Mouse (Mus musculus): ENCODE measurements at regions not wholly inside any gene's neighbourhood (a gene's known extent, or its start where the extent isn't known, plus 50 kb on each side); places are given as distances from the start of the nearest gene placed in this dataset.
"Not testable (repeated sequence)": the region's sequence is repeated elsewhere in the genome, so short reads cannot be mapped to it uniquely, and the experiment has no call there.

DNA sequence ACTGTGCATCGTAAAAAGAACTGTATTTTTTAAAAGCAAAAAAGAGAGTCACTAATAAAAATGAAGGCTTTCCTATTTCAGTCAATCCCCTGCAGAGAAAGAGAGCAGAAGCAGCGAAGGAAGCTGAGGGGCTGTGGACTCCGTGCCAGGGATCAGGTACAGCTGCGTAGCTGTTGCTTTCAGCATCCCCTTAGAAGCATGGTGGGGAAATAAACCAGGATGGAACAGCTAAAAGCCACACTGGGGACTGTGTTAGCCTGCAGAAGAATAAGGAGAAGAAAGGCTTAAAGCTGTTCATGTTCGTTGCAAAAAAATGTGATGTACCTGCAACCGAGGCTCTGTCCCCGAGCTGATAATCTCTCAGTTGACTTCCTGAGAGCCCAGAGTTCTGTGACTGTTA lies 1302.6 kb upstream of the Sel1l start:
- no peak for DNase-seq (ENCODE audit: low spot score in 2 of 2)

DNA sequence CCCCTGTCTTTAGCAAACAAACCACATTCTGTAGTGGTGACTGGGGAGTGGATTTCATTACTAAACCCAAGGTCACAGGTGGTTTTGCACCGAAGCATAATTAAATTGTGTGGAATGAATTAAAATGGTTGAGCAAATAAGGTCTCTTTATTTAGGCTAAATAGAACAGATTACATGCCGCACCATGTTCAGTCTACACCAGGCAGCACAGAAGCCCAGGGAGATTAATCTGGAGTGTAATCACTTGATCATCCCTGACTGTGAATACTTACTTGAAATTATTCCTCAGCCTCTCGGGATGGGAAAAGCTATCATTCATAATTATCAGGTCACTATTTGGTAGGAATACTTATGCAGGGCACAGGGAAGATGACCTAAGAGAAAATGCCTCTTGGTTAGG lies 1293.3 kb upstream of the Sel1l start:
- DNase-seq (ENCODE audit: low spot score in 2 of 2): no peak

DNA sequence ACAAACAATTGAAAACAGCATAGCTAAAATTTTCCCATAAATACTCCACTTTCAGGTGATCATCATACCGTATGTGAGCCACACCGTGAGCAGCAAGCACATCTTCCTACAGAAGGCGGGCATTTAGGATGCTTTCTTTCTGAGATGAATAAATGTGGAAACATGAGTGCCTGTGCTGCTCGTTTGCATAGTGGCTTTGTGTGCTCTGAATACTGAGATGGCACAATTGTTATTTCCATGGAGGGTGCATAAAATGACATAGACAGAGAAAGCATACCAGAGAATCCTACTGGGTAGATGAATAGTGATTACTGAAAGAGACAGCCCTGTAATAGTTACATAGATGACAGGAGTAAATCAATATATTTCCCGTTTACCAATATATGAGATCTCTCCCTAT lies 1287.4 kb upstream of the Sel1l start:
- no peak for DNase-seq (ENCODE audit: low spot score in 2 of 2)

DNA sequence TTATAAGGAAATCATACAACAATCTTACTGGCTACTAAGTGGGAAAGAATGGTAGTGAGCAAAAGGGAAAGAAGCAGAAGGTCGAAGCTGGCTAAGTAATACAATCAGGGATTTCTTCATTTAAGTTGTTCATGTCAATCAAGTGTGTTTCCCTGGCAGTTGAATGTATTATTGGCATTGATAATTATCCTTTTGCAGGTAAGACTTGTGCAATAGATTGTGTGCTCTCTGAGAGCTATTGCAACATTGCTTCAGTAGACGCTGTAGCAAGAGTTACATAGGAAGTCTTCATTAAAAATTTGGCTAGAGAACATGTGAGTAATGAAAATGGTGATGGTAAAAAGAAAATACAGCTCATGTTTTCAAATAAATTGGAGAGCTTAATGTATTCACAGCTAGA lies 1273.3 kb upstream of the Sel1l start:
- DNase-seq (ENCODE audit: low spot score in 2 of 2): no peak

DNA sequence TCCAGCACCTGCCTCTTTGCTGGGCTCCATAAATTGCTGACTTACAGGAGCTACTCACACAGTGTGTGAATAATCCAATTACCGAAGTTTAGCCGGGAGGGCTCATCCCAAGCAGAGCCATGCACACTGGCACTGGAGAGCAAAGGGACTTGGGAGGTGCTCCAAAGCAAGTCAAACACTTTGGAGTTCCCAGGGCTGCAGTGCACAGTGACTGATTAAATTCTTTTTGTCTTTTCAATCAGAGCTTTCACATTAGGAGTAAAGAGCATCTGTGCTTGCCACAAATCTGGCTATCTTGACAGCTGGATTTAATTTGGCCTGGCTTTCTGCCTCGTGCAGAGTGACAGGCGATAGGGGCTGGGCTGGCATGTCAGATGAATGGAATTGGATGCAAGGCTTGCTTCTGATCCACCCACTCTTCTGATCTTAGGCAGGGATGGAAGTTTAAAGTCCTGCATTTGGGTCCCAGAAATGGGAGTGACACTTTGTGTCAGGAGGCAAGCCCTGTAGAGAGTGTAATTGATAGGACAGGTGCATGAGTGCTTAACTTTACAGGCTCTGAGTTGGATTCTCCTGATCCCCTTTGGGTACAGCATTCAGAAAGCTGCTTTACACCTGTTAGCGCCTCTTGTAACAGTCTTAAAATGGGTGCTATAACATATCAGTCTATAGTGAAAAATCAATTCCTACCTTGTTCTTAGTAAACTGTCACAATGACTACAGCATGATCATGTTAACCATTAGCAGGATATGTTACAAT lies 1239.3 kb upstream of the Sel1l start:
- DNase-seq (ENCODE audit: low spot score in 2 of 2): no peak

DNA sequence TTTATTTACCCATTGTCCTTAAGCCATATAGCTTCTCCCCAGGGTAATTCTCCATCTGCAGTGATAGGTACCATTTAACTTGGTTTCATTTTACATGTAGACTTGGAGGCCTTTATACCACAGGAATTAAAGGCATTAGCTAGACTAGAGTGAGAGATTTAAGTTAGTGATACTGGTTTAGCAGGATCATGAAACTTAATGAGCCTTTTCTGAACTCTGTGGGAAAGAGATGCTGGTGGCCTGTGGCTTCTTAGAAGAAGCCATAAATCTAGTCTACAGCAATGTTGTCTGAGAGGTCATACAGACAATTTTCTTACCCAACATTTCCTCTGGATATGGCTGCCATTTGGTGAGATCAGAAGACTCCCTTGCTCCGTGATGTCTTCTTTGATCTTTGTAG lies 1214.9 kb upstream of the Sel1l start:
- DNase-seq (ENCODE audit: low spot score in 2 of 2): no peak

DNA sequence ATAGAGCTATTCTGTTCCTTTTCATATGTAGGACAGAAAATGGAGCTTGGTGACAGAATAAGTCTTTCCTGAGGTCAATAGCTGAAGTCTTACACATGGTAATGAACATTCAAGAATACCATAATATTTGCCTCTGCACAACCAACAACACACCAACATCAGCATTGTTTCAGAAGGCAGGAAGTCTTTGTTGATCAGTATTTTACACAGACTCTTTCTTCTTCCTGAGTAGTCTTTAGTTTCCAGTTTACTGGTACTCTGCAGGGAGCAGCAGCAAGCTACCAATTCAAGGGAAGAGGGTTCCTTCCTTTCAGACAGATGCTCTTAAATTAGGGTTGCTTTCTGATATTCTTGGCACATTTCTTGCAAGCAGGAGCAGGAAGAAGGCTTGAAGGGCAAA lies 1170.7 kb upstream of the Sel1l start:
- DNase-seq (ENCODE audit: low spot score in 2 of 2): no peak

DNA sequence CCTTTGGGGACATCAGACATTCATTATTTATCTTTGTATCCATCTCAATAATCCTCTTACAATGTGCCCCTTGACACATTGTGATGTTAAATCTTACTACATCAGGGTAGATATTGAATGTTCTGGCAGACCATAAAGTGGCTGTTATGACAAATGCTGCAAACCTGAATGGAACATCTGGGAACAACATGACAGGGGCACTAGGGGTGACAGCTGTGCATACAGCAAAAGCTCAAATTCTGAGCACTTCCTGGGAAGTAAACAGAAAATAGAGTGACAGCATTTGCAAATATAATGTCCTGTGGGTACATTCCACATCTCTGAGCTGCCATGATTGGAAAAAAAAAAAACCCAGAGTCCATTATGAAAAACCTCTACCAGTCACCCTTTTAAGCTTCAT lies 1162.6 kb upstream of the Sel1l start:
- DNase-seq (ENCODE audit: low spot score in 2 of 2): no peak

DNA sequence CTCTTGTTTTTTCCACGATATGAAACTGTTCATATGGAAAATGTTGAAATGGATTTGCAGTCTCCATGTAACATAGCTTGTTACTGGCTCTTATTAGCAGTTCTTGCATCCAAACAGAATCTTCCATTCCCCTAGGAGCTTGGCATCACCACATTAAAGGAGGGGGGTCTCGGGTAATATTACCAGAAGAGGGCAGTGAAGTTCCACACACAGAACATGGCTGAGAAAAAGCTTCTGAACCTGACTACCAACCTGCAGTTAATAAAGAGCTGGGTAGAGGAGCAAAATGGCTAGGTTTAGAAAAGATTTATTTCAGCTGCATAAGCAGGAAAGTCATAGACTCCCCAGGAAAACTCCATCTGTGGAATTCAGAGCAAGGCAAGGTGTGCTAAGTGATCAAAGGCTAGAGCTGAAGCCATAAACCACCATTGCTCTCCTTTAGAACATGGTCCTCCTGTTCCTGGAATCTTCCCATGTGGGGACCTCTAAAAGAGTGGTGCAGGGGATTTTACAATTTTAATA lies 1157.9 kb upstream of the Sel1l start:
- DNase-seq (ENCODE audit: low spot score in 2 of 2): peak in 1 of 2 experiments; percentile 8

DNA sequence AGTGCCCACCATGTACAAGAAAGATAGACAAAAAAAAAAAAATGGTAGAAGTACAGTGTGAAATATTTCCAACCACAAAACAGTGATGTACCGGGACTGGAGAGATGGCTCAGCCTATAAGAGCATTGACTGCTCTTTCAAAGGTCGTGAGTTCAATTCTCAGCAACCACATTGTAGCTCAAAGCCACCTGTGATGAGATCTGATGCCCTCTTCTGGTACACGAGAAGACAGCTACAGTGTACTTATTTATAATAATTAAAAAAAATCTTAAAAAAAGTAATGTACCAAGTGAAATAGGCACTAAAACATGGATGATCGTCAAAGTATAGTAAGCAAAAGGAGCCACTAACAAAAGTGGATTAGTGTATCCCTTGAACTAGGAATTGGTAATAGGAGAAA lies 1154.2 kb upstream of the Sel1l start:
- DNase-seq (ENCODE audit: low spot score in 2 of 2): no peak

DNA sequence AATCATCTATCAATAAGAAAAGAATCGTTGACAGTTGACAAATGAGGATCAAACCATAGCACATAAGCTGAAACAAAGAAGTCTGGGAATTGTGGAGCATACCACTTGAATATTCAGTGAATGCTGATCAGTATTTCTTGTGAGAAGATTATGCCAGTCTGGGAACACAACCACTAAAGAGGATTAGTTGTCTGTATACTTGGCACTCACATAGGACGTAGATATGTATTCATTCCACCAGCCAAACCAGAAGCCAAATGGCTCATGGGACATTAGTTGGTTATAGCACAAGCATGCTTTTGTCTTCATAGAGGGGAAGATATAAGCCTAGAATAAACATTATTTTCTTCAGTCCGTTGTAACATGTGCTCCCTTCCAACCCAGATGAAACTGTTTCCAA lies 1126.7 kb upstream of the Sel1l start:
- no peak for DNase-seq (ENCODE audit: low spot score in 2 of 2)

DNA sequence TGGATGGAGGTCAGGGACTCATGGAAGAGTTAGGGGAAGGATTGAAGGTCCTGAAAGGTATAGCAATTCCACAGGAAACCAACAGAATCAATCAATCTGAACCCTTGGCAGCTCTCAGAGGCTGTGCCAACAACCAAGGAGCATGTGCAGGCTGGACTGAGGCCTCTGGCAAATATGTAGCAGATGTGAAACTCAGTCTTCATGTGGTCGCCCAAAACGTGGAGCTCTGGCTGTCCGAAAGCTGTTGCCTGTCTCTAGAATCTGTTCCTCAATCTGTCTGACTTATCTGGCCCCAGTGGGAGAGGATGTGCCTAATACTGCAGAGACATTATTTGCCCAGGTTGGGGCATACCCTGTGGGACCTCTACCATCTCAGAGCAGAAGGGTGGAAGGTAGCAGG lies 1095.4 kb upstream of the Sel1l start:
- no peak for DNase-seq (ENCODE audit: low spot score in 2 of 2)

DNA sequence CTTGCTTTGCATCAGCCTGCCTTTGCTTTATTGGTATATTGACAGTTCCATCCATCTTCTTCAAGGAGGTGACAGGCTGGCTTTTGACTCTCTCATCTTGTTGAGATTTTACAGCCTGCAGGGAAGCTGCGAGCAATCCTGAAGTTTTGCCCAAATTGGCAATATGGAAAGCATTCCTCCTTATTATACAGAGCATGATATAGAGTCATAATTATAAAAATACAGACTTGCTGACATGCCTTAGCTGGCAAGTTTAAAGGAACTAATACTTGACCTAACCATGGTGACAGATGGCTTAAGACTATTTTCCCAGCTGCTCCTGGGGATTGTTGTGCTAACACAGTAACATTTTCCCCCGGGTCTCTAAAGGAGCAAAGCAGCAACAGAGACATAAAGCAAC lies 1078.6 kb upstream of the Sel1l start:
- no peak for DNase-seq (ENCODE audit: low spot score in 2 of 2)

DNA sequence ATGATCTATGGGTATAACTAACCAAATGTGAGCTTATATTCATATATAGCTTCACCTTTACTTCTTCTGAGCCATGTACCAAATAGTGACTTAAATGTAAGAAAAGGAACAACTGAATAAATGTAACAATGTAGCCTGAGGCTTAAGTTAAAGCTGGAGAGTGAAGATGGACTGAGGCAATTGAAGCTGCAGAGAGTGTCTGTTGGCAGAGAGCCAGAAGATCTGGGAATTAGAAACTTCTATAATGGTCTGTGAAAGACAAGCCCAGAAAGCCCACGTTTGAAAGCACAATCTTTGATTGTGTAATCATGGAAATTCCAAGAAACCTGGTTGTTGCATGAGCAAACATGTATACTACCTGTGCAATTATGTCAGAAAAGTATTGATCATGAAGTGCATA lies 1078.0 kb upstream of the Sel1l start:
- peak in 1 of 2 experiments; percentile 1 for DNase-seq (ENCODE audit: low spot score in 2 of 2)

DNA sequence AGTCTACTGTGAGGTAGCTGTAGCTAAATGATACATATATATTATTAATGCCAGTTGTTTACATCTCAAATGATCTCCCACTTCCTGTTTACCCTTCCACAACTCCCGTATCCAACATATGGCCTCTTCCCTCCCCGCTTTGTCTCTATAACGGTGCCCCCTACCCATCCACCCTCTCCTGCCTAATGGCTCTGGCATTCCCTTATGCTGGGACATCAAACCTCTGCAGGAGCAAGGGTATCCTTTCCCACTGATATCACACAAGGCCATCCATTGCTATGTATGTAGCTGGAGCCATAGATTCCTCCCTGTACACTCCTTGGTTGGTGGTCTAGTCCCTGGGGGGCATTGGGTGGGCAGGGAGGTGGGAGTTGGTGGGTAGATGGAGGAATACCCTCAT lies 1071.0 kb upstream of the Sel1l start:
- DNase-seq (ENCODE audit: low spot score in 2 of 2): no peak

DNA sequence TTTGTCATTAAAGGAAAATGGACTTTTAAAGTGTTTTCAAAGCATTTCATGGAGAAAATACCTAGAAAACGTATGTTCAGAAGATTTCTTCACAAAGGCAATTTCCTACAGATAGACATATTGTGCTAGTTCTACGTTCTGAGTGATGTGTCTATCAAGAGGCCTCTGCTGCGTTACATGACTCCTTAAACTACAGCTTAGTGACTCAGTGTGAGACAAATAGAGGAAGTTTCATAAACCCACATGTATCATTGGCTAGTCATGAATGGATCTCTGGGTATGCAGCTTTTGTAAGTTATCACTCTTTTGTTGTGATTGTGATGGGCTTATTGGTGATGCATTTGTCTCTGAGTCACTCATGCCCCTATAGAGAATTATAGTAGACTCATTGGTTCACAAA lies 1067.3 kb upstream of the Sel1l start:
- no peak for DNase-seq (ENCODE audit: low spot score in 2 of 2)

DNA sequence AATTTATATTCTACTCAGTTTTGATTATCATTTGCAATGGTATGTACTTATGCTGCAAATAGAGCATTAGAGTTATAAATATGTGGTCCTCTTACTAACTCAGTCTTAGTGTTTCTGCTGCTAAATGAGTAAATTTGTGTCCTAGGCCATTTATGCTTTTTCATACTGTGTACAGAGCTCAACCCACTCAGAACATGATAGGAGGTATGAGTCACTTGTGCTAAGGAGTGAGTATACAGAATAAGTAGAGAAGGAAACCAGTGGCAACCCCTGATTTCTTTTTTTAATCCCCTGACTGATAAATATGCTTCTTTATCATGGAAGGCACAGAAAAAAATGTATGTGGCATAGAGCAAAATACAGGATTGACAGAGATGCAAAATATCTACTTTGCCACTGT lies 1066.8 kb upstream of the Sel1l start:
- DNase-seq (ENCODE audit: low spot score in 2 of 2): no peak

DNA sequence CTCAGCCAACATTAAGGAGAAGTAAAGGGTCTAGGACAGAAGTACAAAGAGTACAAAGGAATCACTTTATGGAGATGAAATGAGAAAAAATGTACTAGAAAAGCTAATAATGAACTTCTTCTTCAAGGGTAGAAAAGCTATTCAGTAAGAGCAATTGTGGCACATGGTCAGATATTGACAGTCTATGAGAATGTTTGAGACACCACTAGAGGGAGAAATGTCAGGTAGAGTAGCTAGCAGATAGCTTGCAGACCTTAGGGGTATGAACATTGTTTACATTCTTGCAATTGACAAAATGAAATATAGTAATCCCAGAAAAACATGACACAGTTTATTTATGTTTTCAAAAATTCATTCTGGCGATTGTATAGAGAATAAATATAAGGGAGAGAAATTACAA lies 1066.2 kb upstream of the Sel1l start:
- no peak for DNase-seq (ENCODE audit: low spot score in 2 of 2)

DNA sequence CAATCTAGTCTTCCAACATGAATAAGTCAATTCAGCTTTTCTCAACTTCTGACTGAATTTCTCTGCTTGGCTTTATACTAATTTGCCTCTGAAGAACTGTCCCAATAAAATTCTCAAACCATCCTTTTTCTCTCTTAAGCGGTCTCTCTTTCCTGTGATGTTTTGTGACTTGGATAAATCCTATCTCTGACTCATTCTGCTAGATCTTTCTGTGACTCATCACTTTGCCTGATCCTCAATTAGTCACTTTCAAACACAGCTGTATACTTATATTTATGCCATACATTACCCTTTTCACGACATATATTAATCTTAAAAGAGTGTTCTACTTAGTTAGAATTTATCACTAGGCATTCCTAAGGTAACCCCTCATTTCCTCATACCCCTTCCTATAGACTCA lies 1055.4 kb upstream of the Sel1l start:
- DNase-seq (ENCODE audit: low spot score in 2 of 2): no peak

DNA sequence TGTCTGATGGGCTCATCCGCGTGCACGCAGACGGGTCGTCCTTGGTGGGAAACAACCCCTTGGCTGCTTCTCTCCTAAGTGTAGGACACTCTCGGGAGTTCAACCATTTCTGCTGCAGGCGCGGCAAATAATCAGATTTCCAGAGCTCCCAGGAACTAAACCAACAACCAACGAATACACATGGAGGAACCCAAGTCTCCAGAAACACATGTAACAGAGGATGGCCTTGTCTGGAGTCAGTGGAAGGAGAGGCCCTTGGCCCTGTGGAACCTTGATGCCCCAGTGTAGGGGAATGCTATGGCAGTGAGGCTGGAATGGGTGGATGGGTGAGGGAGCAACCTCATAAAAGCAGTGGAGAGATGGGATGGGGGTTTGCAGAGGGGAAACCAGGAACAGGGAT lies 1043.4 kb upstream of the Sel1l start:
- DNase-seq (ENCODE audit: low spot score in 2 of 2): no peak

DNA sequence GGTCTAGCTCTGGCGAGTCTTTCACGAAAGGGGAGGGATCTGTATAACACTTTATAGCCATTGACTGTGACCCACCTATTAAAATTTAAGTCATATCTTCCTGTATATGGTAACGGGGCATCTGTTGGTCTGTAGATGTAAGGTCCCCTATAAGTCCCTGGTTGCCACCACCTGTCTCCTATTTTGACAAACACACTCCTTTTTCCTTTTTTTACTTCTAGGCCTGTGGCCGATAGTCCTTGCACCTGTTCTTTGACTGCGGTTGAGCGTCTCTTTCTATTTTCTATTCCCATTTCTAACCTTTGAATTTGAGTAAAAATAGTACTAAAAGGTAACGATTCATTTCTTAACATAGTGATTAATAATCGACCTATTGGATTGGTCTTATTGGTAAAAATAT lies 1042.7 kb upstream of the Sel1l start:
- not testable (repeated sequence) for DNase-seq (ENCODE audit: low spot score in 2 of 2)

DNA sequence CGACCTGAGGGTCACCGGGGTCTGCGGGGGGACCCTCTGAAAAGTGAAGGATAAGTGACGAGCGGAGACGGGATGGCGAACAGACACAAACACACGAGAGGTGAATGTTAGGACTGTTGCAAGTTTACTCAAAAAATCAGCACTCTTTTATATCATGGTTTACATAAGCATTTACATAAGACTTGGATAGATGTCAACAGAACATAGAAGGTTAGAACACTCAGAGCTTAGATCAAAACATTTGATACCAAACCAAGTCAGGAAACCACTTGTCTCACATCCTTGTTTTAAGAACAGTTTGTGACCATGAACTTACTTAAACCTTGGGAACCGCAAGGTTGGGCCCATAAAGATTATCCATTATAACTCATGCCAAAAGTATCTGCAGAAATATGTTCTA lies 1042.2 kb upstream of the Sel1l start:
- not testable (repeated sequence) for DNase-seq (ENCODE audit: low spot score in 2 of 2)

DNA sequence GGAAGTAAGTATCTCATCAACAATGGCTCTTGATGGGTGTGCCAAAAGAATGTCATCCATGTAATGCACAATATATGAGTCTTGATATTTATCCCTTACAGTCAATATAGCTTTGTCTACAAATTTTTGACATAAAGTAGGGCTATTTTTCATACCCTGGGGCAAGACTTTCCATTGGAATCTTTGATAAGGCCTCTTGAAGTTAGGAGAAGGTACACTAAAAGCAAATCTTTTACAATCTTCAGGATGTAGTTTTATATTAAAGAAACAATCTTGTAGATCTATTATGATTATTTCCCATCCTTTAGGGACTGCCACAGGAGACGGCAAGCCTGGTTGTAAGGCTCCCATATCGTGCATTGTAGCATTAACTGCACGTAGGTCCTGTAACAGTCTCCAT lies 1038.8 kb upstream of the Sel1l start:
- no peak for DNase-seq (ENCODE audit: low spot score in 2 of 2)

All from cerebellum, postnatal 4 days (tissue).